Mouse (Mus musculus) gonadal fat pad, adult 2 months (tissue): Measurements from ENCODE around the gene Nova1. TPM values are rescaled to one million over a fixed set of nuclear protein-coding genes. Genes with fewer than 3 reads are reported as not detected.

Experiments
- DNase-seq: peaks from one replicate; pipeline ENCODE4 v3.0.0-alpha.2; 2012; ENCODE audit warnings: low read depth
- polyA plus RNA-seq: library from polyadenylated mRNA; depleted of rRNA; stranded (reverse); fragments of >200 nt; gene quantifications from 2 replicates; pipeline ENCODE4 v1.2.3, GENCODE M21; 2012; rRNA removed

Nova1 gene
- polyA plus RNA-seq = 1.3 and 1.5 TPM in 2 replicates

DNA sequence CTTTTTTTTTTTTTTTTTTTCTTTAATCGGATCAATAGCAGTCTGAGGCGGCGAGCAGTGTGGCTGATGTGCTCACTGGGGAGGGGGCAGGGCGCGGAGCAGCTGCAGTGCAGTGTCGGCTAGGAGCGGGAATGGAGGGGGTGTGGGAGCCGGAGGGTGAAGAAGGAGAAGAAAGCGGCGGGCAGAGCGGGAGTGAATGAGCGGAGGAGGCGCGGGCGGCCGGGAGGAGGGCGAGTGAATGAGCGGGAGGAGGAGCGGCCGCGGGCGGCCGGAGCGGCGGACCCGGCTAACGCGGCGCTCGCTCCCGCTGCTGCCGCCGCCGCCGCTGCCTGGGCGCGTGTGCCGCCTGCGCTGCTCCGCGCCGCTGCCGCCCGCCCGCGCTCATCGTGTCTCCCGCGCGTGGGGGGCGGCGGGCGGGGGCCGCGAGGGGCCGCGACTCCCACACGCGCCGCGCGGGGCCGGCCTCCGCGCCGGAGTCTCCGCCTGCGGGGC, at the start of gene Nova1:
Nova1 (minus strand) TSS at position 74 of the 492 bp plus-strand sequence.
- DNase-seq = no peak

- DNase-seq = no peak
Measured at GRCm38 (mm10) chr12:46819348-46820022, 756 bp upstream of the Nova1 start.

DNA sequence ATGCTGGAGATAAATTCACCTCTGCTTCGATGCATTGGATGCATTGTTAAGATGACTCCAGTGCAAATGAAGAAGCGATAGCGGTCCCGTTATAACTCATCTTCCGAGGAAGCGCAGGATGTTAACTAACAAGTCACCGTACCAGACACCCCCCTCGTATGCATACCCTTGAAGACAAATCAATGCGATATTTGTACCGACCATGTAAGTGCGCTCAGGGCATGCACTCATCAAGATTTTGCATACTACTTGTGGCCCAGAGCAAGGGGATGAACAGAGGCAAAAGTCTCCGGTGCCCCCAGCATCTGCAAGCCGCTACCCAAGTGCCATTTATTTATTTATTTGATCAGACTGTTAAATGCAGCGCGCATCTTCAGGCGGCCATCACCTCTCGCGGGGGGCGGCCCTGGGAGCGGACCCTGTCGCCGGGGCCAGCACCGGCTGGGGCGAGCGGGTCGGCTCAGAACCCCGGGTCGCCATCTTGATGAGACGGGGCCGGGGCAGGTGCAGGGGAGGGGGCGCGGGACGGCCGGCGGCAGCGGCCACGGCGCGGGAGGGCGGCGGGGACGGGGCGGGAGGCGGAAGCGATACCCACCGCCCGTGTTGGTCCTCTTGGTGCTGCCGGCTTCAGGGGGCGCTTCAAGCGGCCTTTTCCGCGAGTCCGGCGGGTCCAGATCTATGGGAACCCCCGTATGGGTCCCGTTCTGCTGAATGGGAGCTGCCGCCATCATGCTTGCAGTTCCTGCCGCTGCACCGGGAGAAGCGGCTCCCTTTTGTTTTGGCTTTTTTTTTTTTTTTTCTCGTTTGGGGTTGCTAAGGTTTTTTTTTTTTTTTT, 491 bp downstream of the Nova1 start:
- no peak for DNase-seq

DNA sequence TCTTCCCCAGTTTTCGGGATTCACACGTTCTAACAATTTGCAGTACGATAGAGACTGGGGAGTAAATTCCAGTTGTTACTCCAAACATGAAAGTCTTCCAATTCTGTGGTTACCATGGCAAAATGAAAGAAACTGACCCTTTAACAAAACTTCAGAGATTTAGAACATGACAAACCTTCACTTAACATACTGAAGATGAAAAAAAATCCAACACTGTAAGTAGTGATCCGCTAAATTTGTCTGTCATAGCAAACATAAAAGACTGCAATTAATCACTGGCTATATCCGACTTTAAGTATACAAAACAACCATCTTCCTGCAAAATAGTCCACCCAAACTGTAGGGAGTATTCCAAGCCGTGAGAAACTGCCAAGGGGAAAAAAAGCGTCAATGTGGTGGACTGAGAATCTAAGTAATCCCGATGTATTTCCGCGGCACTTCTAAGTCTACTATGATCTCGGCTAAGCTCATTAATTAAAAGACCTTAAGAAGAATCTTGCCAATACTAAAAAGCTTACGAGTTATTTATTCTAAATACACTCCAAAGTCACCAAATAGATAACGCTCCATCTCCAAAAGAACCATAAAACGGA, 1.4 kb downstream of the Nova1 start:
- DNase-seq = no peak

DNA sequence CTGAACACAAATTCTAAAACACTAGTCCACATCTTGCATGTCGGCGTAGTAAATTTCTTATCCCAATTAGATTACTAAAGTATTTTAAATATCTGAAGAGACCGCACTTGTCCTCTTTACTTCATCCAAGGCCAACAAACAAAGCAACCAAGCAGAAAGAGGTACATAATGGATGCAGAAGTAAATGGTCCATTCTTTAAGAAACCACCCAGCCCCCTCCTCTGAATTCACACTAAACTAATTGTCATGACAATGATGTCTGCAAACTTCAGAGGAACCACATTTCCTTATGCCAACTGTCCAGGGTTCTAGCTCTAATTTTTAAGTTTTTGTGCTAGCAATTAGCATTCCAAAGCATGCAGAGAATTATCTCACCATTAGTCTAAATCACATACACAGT, 2.4 kb downstream of the Nova1 start:
- DNase-seq = no peak

DNA sequence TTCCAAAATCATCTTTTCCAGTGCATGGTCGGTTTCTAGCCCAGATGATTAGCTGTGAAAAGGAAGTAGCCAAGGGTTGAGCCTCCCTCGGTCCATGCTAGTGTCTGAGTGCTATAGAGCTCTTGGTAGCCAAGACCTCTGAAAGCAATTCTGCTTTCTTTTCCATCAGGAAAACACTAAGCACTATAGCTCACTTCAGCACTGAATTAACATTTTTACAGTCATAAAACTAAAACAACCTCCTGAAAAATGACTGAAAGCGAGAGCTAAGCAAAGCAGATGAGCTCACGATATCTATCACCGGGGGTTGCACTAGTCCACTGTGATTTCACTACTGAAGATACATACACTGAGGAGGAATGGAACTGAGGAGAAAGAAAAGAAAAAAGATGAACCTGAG, 3.0 kb downstream of the Nova1 start:
- no peak for DNase-seq

DNA sequence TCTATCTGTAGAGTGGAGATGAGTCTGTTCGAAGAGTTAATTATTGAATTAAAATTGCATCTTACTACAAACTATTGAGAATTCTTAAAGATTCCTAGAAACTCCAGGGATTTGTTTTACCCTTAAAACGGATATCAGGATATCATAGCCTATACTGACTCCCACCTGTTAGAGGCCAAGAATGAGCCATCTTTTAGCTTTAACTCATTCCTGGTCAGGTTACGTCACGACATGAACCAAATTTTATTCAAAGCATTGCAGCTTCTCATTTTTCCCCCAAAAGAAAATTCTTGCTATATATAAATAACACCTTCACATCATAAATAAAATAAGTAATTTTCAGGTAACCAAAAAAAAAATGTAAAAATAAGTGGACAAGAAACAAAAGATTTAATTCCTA, 3.9 kb downstream of the Nova1 start:
- no peak for DNase-seq

GRCm38 (mm10) chr12:46801311-46801710, 17.4 kb downstream of the Nova1 start:
- no peak for DNase-seq

DNA sequence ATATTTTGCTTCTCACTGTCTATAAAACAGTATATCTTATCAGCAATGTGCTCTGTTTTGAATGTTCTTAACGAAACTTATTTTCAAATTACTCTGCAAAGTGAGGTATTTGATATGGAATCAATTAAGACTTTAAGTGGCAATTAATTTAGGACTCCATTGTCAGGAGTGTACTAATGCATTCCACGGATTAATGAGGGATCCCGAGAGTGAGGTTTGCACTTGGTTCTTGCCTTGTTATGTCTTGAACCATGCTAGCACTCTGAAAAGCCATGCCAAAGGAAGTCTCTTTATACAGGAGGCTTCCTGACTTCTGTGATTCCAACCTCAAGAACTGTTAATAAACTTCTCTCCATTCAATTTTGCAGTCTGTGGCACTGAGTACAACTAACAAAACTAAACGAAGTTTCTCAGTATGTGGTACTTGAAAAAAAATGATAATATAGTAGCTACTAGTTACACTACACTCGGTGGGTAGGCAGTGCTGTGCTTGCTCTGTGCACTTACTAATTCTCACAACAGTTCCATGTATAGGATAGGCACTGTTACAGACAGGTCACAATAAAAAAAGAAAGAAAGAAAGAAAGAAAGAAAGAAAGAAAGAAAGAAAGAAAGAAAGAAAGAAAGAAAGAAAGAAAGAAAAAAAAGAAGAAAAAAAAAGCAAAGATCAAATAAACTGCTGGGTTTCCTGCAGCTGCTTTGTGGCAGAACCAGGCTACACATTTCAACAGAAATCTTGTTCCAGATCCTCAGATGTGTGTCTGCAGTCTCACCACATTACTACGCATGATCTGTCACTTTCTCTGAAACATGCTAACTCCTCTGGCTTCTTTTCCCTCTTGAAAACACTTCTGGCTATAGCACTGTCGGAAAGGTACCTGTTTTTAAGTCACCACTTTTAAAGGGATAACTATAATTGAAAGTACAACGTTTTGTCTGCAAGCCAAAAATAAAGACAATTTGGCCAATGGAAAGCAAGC, 36.1 kb downstream of the Nova1 start:
- no peak for DNase-seq

- no peak for DNase-seq
Measured at GRCm38 (mm10) chr12:46781481-46781880, 37.2 kb downstream of the Nova1 start.

DNA sequence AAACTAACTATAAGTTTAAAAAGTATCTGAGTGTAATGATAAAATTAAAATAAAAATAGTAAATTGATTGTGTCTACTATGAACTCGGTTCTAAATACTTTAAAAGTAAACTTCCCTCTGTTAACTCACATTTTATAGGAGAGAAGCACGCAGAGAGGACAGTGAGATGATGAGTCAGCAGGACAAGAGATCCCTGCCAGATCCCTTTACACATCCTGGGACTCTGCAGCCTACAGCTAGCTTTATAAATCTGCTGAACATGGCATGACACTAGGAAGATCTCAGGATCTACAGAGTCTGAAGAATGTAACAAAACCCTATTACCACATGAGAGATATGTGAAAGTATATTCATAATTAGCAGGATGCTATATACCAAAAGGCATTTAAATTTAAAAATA, 37.7 kb downstream of the Nova1 start:
- no peak for DNase-seq

GRCm38 (mm10) chr12:46759450-46759849, 59.3 kb downstream of the Nova1 start:
- DNase-seq = no peak

DNA sequence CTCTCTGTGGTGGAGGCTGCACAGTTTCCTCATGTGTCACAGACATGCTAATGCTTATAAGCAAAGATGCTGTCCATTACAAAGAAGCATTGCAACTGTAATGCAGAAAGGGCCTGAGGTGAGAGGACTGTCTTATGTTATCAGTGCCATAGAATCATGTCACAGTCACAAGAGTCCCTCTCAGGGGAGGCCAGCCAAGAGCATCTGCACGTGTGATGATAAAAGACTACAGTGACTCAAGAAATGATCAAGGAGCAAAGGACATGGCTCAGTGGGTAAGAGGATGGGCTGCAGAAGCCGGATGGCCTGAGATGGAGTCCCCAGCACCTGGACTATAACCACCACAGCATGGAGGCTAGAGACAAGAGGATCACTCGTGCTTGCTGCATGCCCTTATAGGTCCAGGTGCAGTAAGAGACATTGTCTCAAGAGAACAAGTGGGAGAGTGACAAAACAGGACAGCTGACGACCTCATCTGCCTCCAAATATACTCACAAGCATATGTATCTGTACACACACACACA, 64.3 kb downstream of the Nova1 start:
- no peak for DNase-seq

- no peak for DNase-seq
Measured at GRCm38 (mm10) chr12:46753096-46753495, 65.6 kb downstream of the Nova1 start.

DNA sequence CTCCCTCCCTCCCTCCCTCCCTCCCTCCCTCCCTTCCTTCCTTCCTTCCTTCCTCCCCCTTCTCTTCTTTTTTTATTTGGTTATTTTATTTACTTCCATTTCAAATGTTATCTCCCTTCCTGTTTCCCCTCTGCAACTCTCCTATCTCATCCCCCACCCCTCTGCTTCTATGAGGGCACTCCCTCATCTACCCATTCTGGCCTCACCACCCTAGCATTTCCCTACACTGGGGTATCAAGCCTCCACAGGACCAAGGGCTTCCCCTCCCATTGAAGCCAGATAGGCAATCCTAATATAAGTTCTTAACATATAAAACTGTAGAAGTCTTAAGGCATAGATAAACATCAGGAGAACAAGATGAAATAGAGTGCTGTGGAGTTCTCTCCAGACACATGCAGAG, 85.5 kb downstream of the Nova1 start:
- DNase-seq = no peak

DNA sequence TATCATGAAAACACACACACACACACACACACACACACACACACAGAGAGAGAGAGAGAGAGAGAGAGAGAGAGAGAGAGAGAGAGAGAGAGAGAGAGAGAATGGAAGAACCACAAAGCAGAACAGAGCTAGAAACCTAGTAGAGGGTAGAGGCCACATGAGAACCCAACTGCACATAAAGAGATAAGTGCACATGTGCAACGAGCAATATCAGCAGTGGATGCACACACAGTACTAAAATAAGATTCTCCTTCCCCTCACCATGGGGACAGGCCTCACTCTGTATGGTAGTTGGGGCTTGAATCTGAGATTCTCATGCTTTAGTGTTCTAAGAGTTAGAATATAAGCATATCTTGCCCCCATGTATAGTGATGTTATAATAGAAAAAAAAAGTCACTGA, 86.8 kb downstream of the Nova1 start:
- DNase-seq = no peak

- DNase-seq = no peak
Measured at GRCm38 (mm10) chr12:46721914-46722313, 96.8 kb downstream of the Nova1 start.

- no peak for DNase-seq
Measured at GRCm38 (mm10) chr12:46719076-46719475, 99.7 kb downstream of the Nova1 start.

DNA sequence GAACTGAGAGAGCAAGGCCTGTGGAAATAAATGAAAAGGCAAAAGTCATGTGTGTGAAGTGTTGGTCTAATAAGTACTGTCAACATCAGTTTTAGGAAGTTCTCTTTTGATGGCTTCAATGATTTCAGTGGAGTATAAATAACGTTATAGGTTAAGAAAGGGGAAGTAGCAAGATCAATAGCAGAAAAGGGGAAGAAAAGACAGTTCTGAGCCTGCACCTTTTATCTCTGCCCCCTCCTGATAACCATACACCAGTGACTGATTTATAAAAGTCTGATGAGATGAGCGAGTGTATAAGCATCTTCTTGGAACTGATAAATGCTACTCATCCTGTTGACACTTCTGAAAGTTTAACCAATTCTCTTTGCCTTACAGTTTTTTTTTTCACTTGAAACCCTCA, 108.6 kb downstream of the Nova1 start:
- DNase-seq = no peak

DNA sequence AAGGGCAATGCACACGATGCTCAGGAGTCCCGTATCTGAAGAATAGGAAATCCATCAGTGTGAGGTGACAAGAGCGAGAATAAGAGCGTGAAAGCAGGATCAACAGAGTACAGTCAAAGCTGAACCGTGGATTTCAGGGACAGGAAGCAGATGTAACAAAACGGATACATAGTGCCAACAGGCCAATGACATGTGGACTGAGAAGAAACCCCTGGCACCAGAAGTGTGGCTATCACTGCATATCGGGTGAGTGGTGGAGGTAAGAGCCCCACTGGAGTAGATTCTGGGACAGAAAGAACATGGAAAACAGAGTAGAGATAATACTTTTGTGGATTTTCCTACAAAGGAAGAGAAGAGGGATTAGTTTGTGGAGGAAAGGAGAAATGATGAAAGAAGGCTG, 109.3 kb downstream of the Nova1 start:
- no peak for DNase-seq

GRCm38 (mm10) chr12:46700202-46700601, 118.5 kb downstream of the Nova1 start:
- no peak for DNase-seq
